Mouse (Mus musculus): Measurements from ENCODE around the gene Mlh3. TPM values are rescaled to one million over a fixed set of nuclear protein-coding genes. Genes with fewer than 3 reads are reported as not detected.

The Mlh3 gene
- total RNA-seq, 2 experiments from 2014 or later: 0.19 to 2.6 TPM

DNA sequence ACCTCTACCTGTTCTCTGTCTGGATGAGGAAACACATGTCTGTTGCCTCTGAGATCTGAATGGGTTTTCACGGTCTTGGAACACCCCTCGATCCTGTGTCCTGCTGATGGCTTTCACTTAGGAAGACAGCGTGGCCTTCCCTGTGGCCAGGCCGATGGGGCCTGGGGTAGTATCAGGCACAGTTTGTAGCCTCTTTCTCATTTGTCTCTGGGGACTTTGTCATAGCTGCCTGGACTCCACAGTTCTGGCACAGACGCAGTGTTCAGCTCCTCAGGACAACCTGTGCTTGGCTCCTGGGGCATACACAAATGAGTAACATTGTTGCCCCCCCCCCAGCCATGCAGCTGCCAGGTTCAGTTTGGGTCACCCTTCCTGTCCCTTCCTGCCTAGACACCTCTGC is 75.3 kb downstream of the Mlh3 start:
- ATAC-seq (replicated peaks; ENCODE audit: low FRiP score, poor library complexity, severe bottlenecking): no peak

- no peak for ATAC-seq (replicated peaks; ENCODE audit: low FRiP score, poor library complexity, severe bottlenecking)
Measured at GRCm38 (mm10) chr12:85194623-85195018, 75.8 kb downstream of the Mlh3 start.

DNA sequence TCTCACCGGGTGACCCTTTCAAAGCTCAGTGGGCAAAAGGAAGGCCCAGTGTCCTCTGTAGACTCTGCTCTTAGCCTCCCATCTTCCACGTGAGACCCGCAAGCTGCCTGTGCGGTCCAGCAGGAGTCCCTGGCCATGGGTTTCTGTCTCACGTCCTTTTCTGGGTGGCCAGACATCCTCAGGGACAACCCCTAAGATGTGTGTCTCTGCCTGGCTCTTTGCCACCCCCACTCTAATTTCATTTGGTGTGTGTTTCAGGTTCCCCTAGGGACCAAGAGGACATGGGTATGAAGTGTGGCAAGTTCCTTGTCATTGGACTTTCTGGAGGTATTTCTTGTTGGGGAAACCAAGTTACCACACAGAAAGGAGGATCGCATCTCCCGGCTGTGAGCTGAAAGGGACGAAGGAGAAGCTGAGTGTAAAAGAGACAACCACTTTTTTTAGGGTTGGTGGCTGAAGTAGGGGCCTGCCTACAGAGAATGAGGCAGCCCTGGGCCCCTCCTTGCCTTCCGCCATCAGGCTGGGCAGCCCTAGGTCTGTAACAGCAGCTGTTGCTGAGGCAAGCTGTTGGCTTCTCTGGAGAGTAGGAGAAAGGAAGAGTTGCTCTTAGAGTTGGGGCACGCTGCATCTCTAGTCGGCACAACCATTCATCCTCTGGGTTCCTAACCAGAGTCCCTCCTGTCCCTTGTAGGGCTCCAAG is 76.3 kb downstream of the Mlh3 start:
- ATAC-seq (replicated peaks; ENCODE audit: low FRiP score, poor library complexity, severe bottlenecking): no peak

DNA sequence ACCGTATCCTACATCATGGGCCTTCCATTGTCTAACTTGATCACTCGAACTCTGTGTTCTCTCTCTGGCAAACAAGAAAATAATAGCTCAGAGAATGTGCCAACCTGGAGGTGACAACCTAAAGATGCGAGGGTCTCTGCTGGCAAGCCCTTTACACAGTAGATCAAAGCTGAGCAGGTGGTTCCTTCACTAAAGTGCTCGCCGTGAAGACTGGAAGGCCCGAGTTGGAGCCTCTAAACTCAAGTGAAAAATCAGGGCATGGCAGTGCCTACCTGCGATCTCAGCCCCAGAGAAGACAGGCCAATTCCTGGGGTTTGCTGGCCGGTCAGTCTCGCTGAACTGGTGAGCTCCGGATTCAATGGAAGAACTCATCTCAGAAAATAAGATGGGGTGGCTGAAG is 77.3 kb downstream of the Mlh3 start:
- no peak for ATAC-seq (replicated peaks; ENCODE audit: low FRiP score, poor library complexity, severe bottlenecking)

DNA sequence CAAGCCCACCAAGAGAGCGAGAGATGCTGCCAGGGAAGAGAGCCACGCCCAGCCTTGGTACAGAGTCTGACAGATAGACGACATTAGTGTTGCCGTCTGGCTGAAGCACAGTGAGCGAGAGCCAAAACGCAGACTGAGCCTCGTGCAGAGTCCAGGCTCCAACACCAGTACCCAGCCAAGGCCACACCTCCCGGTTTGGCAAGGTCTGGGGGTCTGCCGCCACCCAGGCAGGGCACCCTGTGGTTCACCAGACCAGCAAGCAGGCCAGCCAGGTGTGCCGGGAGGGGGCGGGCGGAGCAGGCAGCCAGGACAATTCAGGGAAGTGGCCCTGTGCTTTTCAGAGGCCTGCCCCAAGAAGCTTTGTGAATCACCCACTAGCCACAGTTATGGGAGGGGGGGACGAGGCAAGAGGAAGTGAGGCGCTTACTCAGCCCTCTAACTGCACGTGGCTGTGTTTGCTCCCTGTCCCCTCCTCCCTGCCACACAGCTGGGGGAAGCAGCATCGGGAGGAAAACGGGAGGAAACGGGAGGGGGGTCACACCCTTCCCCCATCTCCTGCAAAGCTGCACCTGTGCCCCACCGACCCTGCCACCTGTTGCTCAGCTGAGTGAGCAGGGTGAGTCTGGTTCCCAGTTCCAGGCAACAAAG is 77.8 kb downstream of the Mlh3 start:
- no peak for ATAC-seq (replicated peaks; ENCODE audit: low FRiP score, poor library complexity, severe bottlenecking)

- no peak for ATAC-seq (replicated peaks; ENCODE audit: low FRiP score, poor library complexity, severe bottlenecking)
Measured at GRCm38 (mm10) chr12:85190290-85190689, 80.1 kb downstream of the Mlh3 start.

DNA sequence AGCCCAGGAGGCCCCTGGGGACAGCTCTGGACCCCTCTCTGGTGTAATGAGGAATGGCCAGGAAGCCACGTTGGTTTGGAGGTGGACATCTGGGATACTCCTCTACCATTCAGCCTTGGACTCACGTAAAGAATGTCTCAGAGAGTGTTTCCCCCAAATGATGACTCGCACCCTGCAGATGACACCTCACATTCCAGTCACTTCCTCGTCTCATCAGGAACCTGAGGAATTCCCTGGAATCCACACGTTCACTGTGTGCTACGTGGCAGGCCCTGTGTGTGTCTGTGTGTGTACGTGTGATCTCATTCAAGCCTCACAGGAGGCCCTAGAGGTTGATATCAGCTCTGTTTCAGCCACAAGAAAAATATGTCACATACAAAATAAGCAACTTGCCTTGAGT is 84.0 kb downstream of the Mlh3 start:
- ATAC-seq (replicated peaks; ENCODE audit: low FRiP score, poor library complexity, severe bottlenecking): no peak

DNA sequence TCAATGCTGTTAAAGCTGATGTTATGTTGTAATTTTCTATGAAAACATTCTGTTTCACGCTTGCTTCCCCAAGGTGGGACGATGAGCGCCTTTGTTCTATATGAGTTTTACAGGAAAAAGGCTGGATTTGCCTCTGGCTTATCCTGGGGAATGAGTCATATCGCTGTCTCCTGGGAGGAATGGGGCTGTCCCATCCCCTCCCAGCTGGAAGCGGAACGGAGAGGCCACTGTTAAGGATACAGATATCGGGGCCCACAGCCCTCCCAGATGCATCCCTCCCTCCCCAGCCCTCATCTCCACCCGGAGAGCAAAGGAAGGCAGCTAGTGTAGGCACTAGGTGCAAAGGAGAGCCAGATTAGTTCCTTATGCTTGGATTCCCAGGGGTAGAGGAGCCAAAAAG is 84.6 kb downstream of the Mlh3 start:
- no peak for ATAC-seq (replicated peaks; ENCODE audit: low FRiP score, poor library complexity, severe bottlenecking)

Other genes with a start within 250 kb of the Mlh3 start
- not detected in 2 replicates for gene Prox2, start 159.8 kb downstream of the Mlh3 start, total RNA-seq (2015; ENCODE audit: low replicate concordance)
- 1.3 and 3.1 TPM in 2 replicates for gene Prox2, start 159.8 kb downstream of the Mlh3 start, total RNA-seq (2017; ENCODE audit: low replicate concordance)
- gene Dlst, start 159.8 kb downstream of the Mlh3 start, total RNA-seq (2015; ENCODE audit: low replicate concordance): 21.1 and 53.9 TPM in 2 replicates
- 122 and 210 TPM in 2 replicates for gene Dlst, start 159.8 kb downstream of the Mlh3 start, total RNA-seq (2017; ENCODE audit: low replicate concordance)
- gene Rps6kl1, start 119.3 kb downstream of the Mlh3 start, total RNA-seq (2015; ENCODE audit: low replicate concordance): not detected in 2 replicates
- gene Rps6kl1, start 119.3 kb downstream of the Mlh3 start, total RNA-seq (2017; ENCODE audit: low replicate concordance): not detected in 2 replicates
- not detected in 2 replicates for gene Pgf, start 92.8 kb downstream of the Mlh3 start, total RNA-seq (2015; ENCODE audit: low replicate concordance)
- gene Pgf, start 92.8 kb downstream of the Mlh3 start, total RNA-seq (2017; ENCODE audit: low replicate concordance): not detected in 2 replicates
- 12.1 and 12.5 TPM in 2 replicates for gene Eif2b2, start 51.1 kb downstream of the Mlh3 start, total RNA-seq (2015; ENCODE audit: low replicate concordance)
- gene Eif2b2, start 51.1 kb downstream of the Mlh3 start, total RNA-seq (2017; ENCODE audit: low replicate concordance): 9.5 and 14.4 TPM in 2 replicates
- 7.9 and 26.1 TPM in 2 replicates for gene Acyp1, start 17.8 kb upstream of the Mlh3 start, total RNA-seq (2015; ENCODE audit: low replicate concordance)
- 13.6 and 21.0 TPM in 2 replicates for gene Acyp1, start 17.8 kb upstream of the Mlh3 start, total RNA-seq (2017; ENCODE audit: low replicate concordance)
- gene Zc2hc1c, start 18.0 kb upstream of the Mlh3 start, total RNA-seq (2015; ENCODE audit: low replicate concordance): 0.42 TPM in 1 of 2 replicates, not detected in the other
- 0.17 TPM in 1 of 2 replicates, not detected in the other for gene Zc2hc1c, start 18.0 kb upstream of the Mlh3 start, total RNA-seq (2017; ENCODE audit: low replicate concordance)
- gene Nek9, start 68.8 kb upstream of the Mlh3 start, total RNA-seq (2015; ENCODE audit: low replicate concordance): 5.8 and 11.5 TPM in 2 replicates
- gene Nek9, start 68.8 kb upstream of the Mlh3 start, total RNA-seq (2017; ENCODE audit: low replicate concordance): 5.9 and 10.5 TPM in 2 replicates
- gene Tmed10, start 104.2 kb upstream of the Mlh3 start, total RNA-seq (2015; ENCODE audit: low replicate concordance): 79.6 and 96.5 TPM in 2 replicates
- 29.9 and 45.4 TPM in 2 replicates for gene Tmed10, start 104.2 kb upstream of the Mlh3 start, total RNA-seq (2017; ENCODE audit: low replicate concordance)
- gene Fos, start 203.3 kb upstream of the Mlh3 start, total RNA-seq (2015; ENCODE audit: low replicate concordance): 40.3 and 41.9 TPM in 2 replicates
- 25.0 and 32.1 TPM in 2 replicates for gene Fos, start 203.3 kb upstream of the Mlh3 start, total RNA-seq (2017; ENCODE audit: low replicate concordance)